Comparison of ENCODE assay signal across 19 mouse cellular contexts in genomic region chr10:66558097-66558840, GRCm38 (mm10).
DNase-seq lines count a peak whose midpoint lies in the region; ATAC-seq and TF ChIP-seq lines count a peak whose summit lies in the region.
"Had no signal": no experiment of that assay in that cellular context is flagged by ENCODE, and none has a peak within 500 bp of the region (broad histone marks: within the 10 kb centered on the region; RNA-seq: fewer than 3 reads in every experiment).

No protein-coding gene starts in this region.

- H3K27ac ChIP-seq in forebrain, embryonic 10.5 days, result 0 out of 2 replicates have a peak overlapping the region, but pooled peaks have one; percentile 45
- no peak overlapping the region for H3K27ac ChIP-seq in forebrain, postnatal 0 days (ENCODE audit: low read depth, low read length)
- H3K27ac ChIP-seq in forebrain, embryonic 13.5 days, result no peak overlapping the region
- H3K27ac ChIP-seq in hindbrain, embryonic 16.5 days (ENCODE audit: low read depth, low read length), result no peak overlapping the region
- H3K27ac ChIP-seq: stomach, embryonic 15.5 days had no signal

- no peak overlapping the region for H3K4me2 ChIP-seq in forebrain, postnatal 0 days (ENCODE audit: low read depth)
- H3K4me2 ChIP-seq in forebrain, embryonic 13.5 days, result no peak overlapping the region
- no peak overlapping the region for H3K4me2 ChIP-seq in hindbrain, embryonic 16.5 days (ENCODE audit: low read length)
- H3K4me2 ChIP-seq: heart, embryonic 11.5 days; stomach, embryonic 15.5 days had no signal

- no peaks in the 10 kb centered on the region for H3K9me3 ChIP-seq in forebrain, embryonic 10.5 days
- H3K9me3 ChIP-seq in forebrain, postnatal 0 days (ENCODE audit: low read length), result no peaks in the 10 kb centered on the region
- no peaks in the 10 kb centered on the region for H3K9me3 ChIP-seq in forebrain, embryonic 13.5 days (replicated peaks)
- no peaks in the 10 kb centered on the region for H3K9me3 ChIP-seq in hindbrain, embryonic 16.5 days (ENCODE audit: control insufficient read depth, low read length)
- H3K9me3 ChIP-seq: stomach, embryonic 15.5 days had no signal

- 49% methylated on average over 6 of the region's 6 CpGs for WGBS in forebrain, embryonic 10.5 days
- WGBS in forebrain, postnatal 0 days, result 10% methylated on average over 6 of the region's 6 CpGs
- 3% methylated on average over 6 of the region's 6 CpGs for WGBS in forebrain, embryonic 13.5 days
- 21% methylated on average over 6 of the region's 6 CpGs for WGBS in hindbrain, embryonic 16.5 days

- no peak overlapping the region for H3K4me3 ChIP-seq in forebrain, embryonic 10.5 days
- no peak overlapping the region for H3K4me3 ChIP-seq in forebrain, postnatal 0 days (ENCODE audit: low read depth, low read length)
- H3K4me3 ChIP-seq in forebrain, embryonic 13.5 days, result no peak overlapping the region
- no peak overlapping the region for H3K4me3 ChIP-seq in hindbrain, embryonic 16.5 days (ENCODE audit: low read length)
- H3K4me3 ChIP-seq: stomach, embryonic 15.5 days had no signal

- H3K4me1 ChIP-seq in forebrain, embryonic 10.5 days, result peaks cover 13% of the 10 kb centered on the region
- H3K4me1 ChIP-seq in forebrain, postnatal 0 days (ENCODE audit: insufficient read depth), result no peaks in the 10 kb centered on the region
- peaks cover 9% of the 10 kb centered on the region for H3K4me1 ChIP-seq in forebrain, embryonic 13.5 days
- no peaks in the 10 kb centered on the region for H3K4me1 ChIP-seq in hindbrain, embryonic 16.5 days (ENCODE audit: control insufficient read depth, insufficient read depth, low read depth, low read length)
- H3K4me1 ChIP-seq: stomach, embryonic 15.5 days had no signal

- no peaks in the 10 kb centered on the region for H3K36me3 ChIP-seq in forebrain, embryonic 10.5 days (replicated peaks)
- H3K36me3 ChIP-seq in forebrain, postnatal 0 days (ENCODE audit: insufficient read depth), result no peaks in the 10 kb centered on the region
- H3K36me3 ChIP-seq in forebrain, embryonic 13.5 days (ENCODE audit: poor library complexity, severe bottlenecking), result no peaks in the 10 kb centered on the region
- no peaks in the 10 kb centered on the region for H3K36me3 ChIP-seq in hindbrain, embryonic 16.5 days (ENCODE audit: control insufficient read depth, insufficient read depth, low read length)
- H3K36me3 ChIP-seq: stomach, embryonic 15.5 days had no signal

- H3K27me3 ChIP-seq in forebrain, embryonic 10.5 days (ENCODE audit: poor library complexity, severe bottlenecking), result peaks cover 35% of the 10 kb centered on the region
- H3K27me3 ChIP-seq in forebrain, postnatal 0 days (ENCODE audit: insufficient read depth, low read length), result no peaks in the 10 kb centered on the region
- no peaks in the 10 kb centered on the region for H3K27me3 ChIP-seq in forebrain, embryonic 13.5 days
- H3K27me3 ChIP-seq in hindbrain, embryonic 16.5 days (replicated peaks; ENCODE audit: control insufficient read depth, insufficient read depth, low read length), result no peaks in the 10 kb centered on the region
- H3K27me3 ChIP-seq: stomach, embryonic 15.5 days had no signal

- no peak for ATAC-seq in forebrain, postnatal 0 days
- ATAC-seq in forebrain, embryonic 13.5 days, result peak; percentile 91
- 0 out of 2 replicates have a peak, but pooled peaks have one; percentile 20 for ATAC-seq in hindbrain, embryonic 16.5 days
- ATAC-seq: activated CD4-positive, CD25-positive, alpha-beta regulatory T cell, adult 4 months had no signal

- peak; percentile 37 for DNase-seq in forebrain, embryonic 10.5 days (ENCODE audit: extremely low spot score, low spot score)
- no peak for DNase-seq in forebrain, postnatal 0 days
- peak; percentile 10 for DNase-seq in R1 (ENCODE audit: low read depth, low spot score)
- DNase-seq in cerebellum, adult 9-10 months, result no peak
- DNase-seq in urinary bladder, adult 18-20 months (ENCODE audit: low spot score in 2 of 2), result no peak
- DNase-seq in right cerebral cortex, postnatal 4 days, result no peak
- DNase-seq: adrenal gland, postnatal 36 days; cerebellum, adult 8-10 months; heart, postnatal 14 days; kidney, adult 9 months; lung, postnatal 4 days; right cerebral cortex, adult 18-20 months; spleen, adult 18-20 months; thymus, adult 2 months had no signal

- no peak for TF ChIP-seq CTCF in forebrain, postnatal 0 days (IDR thresholded peaks at IDR 0.05; ENCODE audit: low read depth)

- H3K9ac ChIP-seq in forebrain, postnatal 0 days, result no peak overlapping the region
- no peak overlapping the region for H3K9ac ChIP-seq in forebrain, embryonic 13.5 days
- H3K9ac ChIP-seq in hindbrain, embryonic 16.5 days (ENCODE audit: low read depth, low read length), result no peak overlapping the region
- H3K9ac ChIP-seq: stomach, embryonic 15.5 days had no signal

Comparison
In these comparisons a context has a peak if more than half of its experiments do, and no peak if none do; other contexts are left out.
1. DNase-seq: peak in forebrain, embryonic 10.5 days (single experiment) and R1 (single experiment); none in forebrain, postnatal 0 days (single experiment), cerebellum, adult 9-10 months (single experiment), urinary bladder, adult 18-20 months (0 of 2) and right cerebral cortex, postnatal 4 days (single experiment).